Mouse (Mus musculus): Measurements from ENCODE around the gene Prpf4.
A peak's percentile ranks its signal among the peaks of the same experiment; 100 is the strongest.

Prpf4 gene

DNA sequence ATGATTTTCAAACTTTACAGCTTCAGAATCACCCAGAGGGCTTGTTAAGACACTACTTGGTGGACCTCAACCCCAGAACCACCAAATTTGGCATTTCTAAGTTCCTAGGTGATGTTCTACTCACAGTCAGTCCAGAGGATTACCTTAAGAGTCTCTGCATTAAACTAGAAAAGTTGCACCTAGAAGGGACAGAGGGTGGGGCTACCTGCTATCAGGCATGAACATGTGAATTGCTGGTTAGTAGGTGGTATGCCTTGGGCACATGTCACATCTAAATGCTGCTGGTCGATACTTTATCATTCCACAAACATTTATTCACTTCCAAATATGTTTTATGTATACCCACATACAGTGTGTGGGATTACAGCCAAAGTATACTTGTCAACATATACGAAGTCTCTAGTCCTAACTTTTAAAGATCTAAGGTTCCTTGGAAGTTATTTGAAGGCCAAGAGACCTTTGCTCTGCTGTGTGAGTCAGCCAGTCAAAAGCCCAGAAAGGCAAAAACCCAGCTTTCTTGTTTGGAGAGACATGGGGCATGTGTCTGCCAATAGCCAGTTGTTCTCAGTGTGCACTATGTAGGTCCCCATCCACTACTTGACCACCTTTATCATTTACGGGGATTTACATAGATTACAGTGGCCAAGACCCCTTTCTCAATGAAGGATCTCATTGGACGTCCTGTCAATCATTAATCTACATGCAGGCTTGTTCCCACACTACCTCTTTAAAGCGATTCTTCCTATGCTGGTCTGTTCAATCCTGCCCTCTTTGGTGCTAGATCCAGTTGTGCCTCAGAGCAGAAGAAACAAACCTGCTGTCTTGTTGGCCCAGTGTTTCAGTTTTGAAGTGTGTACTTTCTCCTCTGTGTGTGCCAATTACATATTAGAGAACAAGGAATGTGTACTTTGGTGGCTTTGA, 18.7 kb upstream of the Prpf4 start:
- no peak for DNase-seq

DNA sequence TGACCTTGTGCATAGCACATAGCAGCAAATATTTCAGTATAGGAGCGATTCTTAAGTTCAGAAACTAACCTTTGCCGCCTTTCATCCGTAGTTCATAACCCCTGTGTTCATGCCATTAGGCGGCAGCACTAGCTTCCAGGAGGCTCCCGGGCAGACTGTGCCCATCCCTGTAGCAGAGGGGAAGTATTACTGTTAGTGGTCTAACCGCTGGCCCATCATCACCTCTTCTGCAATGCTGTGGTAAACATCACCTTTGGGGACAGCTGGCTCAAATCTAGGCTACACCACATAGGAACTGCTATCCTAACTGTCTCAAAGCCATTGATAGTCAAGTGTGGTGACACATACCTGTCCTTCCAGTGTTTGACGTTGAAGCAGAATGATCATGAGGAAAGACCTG, 16.7 kb upstream of the Prpf4 start:
- no peak for DNase-seq

DNA sequence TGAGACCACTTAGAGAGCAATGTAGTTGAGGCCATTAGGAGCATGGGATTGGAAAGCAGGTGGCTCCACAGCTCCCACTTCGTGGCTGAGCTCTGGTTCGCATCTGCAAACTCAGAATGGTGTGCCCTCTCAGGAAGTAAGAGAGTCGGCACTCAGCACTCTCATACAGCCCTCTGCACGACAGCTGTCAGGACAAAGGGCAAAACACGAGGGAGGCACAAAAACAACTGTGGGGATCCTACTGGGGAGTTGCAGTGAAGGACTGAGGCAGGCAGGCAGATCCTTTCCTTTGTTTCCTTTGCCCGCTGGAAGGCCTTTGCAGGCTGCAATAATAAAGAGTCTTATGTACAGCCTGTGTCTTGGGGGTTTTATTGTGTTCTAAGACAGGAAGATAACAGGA, 15.1 kb upstream of the Prpf4 start:
- DNase-seq: no peak

DNA sequence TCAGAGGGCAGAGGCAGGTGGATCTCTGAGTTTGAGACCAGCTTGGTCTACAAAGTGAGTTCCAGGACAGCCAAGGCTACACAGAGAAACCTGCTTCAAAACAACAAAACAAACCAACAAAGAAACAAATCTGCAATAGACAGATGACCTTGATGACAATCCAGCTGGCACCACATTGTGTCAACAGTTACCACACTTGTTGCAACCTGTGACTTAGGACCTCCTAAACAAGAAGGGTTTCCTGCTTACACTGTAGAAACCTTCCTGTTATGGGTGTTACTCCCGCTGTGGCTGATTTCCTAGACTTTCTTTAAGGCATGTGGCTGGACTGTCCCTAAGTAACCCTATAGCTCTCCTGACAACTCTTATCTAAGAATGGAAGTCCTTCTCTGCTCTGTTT, 12.8 kb upstream of the Prpf4 start:
- no peak for DNase-seq

DNA sequence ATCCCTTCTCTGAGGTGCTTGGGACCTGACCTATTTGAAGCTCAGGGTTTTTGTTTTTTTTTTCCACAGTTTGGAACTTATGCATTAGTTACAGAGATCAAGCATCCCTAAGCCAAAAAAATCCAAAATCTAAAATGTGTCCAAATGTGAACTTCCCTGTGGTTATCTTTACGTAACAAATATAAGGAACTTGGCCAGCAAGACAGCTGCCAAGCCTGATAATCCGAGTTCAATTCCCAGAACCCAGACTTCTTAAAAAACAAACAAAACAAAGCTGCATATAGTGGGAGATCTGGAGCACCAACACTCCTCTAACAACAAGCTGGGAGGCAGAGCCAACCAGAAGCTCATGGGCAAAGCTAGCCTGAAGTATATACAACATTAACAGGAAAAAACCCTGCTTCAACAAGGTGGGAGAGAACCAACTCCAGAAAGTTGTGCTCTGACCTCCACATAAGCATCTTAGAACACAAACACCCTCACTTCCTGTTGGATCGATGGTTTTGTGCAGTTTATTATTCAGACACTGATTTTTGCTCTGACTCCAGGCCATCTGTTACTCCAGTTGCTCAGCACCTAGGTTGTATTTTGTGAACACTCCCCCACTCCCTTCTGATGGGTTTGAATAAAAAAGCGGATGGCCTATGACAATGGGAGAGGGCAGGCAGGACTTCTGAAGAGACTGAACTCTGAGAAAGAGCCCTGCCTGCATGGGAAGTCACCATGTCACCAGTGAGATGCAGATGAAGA, 10.8 kb upstream of the Prpf4 start:
- no peak for DNase-seq

DNA sequence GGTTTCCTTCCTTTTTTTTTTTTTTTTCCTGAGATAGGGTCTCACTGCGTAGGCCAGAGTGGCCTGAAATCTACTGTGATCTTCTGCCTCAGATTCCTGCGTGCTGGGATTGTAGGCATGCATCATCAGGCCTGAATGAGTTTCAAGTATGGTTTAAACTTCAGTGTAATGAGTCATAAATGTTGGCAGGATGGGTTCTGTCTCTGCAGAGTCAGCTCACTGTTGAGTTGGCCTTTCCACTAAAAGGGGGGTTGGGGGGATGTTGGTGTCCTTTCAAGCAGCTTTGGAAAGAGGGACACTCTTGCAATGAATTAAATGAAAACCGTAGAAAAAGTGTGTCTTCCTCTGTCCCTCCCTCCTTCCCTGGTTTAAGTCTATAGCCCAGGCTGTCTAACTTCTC, 9.6 kb upstream of the Prpf4 start:
- DNase-seq: peak; percentile 12

DNA sequence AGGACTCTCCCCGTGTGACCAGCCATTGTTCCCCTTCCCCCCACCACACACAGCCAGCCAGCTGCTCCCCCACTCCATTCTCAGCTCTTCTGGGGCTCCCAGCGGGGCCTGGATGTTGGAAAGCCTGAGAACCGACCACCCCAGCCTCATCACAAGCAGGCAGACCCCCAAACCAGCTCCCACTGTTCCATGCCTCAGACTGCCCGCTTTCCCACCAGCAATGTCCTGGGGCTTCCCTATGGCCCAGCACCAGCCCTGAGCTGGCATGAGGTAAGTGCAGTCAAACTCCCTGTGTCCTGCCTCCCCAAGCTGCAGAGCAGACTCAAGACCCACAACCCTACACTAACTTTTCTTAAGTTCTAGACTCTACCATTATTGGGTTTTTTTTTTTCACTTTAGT, 2.5 kb upstream of the Prpf4 start:
- DNase-seq: no peak

DNA sequence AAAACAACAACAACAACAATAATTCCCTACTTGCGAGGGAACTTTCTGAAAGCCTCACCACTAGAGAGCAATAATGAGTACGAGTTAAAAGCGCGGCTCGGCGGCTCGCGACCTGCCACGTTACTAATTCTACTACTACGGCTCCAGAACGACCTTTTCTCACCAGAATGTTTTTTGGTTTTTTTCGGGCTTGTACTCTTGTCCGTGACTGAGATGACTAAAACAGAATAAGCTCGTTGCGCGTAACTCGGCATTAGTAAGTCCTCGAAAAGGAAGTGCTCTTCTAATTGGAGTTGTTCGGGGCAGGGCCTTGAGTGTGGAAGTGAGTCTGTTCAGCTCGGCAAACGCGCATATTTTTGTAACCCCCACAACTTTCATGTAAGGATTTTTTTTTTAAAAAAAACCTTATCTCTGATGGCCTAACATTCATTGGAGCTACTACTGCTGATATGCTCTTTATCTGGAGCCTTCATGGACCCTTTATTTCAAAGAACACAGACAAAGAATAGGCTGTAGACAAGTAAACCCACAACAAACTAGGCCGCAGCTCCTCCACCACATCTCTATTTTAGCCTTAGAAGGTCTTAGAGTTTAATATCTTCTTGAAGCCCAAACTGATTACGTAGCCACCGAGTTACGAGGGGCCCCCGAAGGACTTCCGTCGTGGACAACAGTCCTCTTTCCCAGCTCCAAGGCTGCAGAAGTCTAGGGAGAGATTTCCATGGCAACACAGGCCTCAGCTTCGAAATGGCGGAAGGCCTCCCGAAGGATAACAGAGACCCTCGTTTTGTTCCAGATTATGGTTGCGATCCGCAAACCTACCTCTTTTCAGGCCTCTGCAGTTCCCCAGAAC, 641 bp upstream of the Prpf4 start:
- peak; percentile 64 for DNase-seq

DNA sequence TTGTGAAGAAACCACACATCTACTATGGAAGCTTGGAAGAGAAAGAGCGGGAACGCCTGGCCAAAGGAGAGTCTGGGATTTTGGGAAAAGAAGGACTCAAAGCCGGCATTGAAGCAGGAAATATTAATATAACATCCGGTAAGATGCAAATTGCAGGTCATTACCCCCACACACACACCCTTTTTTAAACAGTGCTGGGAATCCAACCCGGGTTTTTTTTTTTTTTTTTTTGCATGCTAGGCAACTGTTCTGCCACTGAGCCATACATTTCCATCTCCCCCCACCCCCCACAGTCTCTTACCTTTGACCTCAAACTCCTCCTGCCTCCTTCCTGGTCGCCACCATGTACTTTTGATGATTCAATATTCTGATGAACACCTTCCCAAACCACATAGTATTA, 1.0 kb downstream of the Prpf4 start:
- no peak for DNase-seq

DNA sequence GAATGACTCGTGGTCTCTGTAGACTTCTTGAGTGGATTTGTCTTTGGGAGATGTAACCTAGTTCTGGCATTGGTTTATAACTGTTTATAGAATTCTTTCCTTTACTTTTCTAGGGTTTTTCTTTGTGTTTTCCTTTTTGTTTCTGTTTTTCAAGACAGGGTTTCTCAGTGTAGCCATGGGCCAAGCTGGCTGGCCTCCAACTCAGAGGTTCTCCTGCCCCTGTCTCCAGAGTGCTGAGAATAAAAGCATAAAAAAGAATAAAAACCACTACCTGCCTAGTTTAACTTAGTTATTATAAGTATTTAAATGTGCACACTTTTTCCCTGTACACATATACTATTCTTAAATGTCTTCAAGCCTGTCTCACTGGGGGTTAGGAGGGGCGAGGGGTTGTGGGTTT, 1.7 kb downstream of the Prpf4 start:
- no peak for DNase-seq

DNA sequence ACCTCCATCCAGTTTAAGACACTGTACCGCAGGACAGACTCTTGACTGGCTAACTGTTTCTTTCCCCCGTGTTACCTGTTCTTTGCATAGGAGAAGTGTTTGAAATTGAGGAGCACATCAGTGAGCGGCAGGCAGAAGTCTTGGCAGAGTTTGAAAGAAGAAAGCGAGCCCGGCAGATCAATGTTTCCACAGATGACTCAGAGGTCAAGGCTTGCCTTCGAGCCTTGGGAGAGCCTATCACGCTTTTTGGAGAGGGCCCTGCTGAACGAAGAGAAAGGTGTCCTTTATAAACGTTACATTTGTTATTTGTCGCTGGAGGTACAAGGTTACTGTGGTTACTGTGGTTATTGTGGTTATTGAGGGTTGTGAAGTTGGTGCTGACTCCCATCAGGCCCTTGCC, 3.0 kb downstream of the Prpf4 start:
- DNase-seq: no peak

DNA sequence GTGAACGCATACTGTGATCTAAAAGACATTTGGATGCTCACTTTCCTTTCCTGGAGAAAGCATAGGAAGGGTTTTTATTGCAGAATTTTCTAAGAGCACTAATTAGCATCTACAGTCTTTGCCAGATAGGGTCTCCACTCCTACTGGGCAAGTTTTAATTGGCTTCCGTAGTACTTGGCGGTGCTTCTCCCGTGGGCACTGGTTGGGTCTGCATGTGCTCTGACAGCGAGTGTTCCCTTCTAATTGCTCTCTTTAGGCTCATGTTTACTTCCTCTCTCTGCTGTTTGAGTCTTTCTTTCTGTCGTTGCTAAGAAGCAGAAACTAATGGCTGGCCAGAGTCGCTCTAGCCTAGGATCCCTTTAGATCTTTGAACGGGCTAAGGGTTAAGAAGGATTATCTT, 9.9 kb downstream of the Prpf4 start:
- peak; percentile 20 for DNase-seq

DNA sequence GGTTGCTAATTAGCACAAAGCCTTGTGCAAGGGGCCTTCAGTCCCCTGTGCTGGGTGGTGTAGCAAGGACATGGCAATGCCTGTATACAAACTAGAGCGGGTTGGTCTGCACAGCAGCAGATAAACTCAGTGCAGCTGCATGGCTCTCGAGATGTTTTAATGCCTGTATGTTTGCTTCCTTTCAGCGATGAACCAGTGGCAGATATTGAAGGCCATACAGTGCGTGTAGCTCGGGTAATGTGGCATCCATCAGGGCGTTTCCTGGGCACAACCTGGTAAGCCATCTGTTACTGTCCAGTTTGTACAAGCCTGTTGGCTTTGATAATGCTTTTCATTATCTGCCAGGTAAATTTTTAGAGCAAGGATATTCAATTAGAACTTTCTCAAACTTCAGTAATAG, 10.5 kb downstream of the Prpf4 start:
- no peak for DNase-seq

DNA sequence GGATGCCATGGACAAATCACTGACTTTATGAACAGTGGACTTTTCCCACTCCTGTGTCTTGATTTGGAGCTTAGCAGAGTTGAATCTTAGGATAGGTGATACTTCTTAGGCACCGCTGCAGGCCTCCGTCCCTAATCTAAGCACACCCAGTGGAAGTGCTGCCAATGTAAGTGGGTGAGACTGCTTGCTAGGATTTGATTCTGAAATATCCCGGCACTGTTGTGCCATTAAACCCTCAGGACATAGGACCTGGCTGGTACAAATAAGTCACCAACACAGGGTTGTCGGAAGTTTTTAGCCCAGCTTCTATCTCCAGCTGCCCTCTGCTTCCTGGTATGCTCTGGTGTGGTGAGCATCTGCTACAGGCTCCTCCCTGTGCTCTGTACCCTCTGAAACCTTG, 17.3 kb downstream of the Prpf4 start:
- DNase-seq: no peak

DNA sequence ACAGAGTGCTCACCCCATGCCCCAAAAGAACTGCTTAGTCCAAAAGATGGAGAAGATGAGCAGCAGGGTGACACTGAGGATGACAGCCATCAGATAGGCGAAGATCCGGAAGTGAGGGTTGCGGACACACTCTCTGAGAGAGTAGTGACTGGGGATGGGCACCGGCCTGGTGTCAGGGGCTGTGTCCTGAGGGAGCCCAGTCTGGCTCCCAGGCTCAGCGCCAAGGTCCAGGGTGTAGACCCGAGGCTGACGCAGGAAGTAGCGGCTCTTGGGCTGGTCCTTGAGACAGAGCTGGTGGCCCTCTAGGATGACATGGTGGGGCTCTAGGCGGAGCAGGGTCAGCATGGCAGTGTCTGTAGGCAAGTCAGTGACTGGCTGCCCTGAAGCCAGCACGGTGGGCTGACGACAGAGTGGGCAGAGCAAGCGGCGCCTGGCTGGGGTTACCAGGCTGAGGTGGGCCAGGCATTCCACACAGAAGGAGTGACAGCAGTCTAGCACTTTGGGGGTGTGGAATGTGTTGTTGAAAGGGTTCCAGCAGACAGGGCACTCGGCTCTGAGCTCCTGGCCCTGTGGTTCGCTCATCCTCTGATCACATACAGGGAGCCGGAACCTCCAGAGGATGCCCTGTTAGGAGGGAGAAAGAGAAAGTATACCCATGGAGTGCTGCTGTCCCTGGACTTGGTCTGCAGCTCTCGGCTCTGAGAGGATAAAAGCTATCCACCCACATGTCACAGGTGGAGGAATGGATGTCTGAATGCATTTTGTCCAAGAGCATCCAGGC, 19.6 kb downstream of the Prpf4 start:
- no peak for DNase-seq

DNA sequence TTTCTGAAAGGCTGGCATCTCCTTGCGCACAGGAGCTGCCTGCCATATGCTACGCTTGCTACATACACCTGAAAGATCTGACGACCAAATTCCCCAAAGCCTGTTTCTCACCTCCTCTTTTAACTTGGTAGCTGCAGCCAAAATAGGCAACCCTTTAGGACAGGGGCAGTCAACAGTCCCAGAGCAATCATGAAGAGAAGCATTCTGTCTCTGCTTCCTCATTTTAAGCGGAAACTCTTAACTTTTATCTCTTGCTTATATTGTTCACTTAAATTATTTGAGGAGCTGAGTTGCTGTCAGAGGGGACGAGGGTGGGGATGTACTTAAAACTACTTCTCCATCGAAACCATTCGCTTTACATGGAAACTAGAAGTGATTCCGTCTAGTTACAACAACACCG, 21.0 kb downstream of the Prpf4 start:
- DNase-seq: no peak

DNA sequence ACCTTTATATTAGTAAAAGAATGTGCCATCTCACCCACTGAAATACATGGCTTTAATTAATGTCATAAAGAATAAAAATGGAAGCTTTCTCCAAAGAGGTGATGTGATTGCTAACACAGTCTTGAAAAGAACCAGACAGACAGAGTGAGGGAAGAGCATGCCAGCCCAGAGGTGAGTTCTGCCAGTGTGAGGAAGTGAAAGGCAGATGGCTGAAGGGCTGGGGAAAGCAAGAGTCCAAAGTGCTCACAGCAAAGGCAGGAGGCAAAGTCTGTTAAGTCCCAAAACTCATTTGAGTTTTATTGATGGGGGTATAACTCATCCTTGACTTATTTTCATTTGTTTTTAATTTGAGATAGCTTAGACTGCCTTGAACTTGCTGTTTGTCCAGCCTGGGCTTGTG, 22.1 kb downstream of the Prpf4 start:
- DNase-seq: no peak

DNA sequence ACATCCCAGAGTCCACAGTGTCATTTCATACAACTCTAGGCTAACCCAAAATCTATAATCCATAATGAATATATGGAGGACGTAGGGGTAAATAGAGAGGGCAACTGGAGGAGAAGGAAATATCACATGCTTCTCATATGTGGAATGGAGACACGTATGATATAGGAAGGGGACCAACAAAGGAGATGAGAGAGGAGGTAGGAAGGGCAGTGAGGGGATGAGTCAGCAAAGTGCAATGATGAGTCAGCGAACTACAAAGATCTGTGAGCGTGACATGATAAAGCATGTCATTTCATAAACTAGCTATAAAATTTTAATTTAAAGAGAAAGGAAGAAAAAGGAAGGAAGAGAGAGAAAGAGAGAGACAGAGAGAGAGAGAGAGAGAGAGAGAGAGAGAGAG, 22.9 kb downstream of the Prpf4 start:
- no peak for DNase-seq

DNA sequence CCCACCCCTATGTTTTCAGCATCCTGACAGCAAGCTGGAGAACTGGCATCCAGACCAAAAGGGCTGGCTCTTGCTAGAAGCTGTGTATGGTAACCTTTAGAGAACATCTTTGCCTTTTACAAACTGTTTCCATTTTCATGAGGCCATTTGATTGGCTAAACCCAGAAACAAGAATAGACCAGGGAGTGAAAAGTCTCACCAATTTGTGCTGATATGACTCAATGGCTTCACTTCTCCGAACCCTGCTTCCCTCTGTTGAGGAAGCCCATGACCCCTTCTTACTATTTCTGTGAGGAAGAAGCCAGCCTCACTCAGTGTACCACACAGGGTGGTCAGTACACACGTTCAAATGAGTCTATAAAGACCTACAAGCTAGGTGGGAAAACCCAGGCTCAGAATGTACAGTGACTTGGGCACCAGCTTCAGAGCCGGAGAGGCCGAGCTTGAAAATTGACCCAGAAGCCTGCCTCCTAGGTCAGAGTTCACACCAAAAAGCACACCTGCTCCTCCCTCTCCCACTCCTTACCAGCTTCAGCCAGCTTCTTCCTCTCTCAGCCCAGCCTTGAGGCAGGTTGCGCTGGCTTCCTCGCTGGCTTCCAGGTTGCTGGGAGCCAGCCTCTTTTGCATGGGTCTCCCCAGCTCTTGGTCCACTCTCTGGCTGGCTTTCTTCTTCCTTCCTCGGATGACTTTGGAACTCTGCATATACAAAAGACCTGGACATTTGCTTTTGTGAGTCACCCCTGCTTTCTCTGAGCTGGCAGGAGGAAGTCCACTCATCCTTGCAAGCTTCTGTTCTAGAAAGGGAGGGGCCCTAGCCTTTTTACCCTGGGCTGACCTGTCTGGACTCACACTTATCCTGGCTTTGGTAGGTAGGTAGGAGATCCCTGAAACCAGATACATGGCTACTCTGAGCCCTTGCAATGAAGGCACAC, 25.6 kb downstream of the Prpf4 start:
- DNase-seq: no peak

DNA sequence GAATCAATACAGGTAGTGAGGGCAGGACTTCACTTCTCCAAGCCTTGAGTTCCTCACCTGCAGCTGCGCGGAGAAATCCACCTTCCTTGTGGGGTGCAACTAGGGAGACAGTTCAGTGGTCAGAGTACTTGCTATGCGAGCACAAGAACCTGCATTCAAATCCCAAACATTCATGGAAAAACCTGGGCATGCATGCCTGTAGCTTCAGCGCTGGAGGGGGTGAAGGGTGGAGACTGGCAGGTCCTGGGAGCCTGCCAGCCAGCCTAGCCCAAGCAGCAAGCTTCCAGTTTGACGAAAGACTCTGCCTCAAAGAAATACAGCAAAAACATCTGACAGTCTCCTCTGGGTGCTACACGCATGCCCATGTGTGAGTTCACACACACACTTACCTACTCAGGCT, 26.5 kb downstream of the Prpf4 start, which contains the start of gene Rnf183:
Gene Rnf183, minus strand, starts transcription at position 172 of the 400 bp plus-strand sequence.
- no peak for DNase-seq

DNA sequence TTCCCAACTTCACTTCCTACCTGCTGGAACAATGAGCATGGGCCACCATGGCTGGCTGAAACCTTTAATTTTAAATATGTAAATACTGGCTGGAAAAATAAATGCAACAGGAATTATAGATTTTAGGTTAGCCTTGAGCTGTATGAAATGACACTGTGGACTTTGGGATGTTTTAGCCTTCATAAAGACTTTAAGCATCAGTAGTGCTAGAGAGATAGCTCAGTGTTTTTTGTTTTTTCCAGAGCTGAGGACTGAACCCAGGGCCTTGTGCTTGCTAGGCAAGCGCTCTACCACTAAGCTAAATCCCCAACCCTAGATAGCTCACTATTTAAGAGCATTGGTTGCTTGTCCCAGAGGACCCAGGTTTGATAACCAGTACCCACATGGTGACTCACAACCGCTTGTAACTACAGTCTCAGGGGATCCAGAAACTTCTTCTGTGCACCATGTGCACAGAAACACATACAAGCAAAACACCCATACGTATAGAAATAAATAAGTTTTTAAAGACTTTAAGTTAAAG, 28.7 kb downstream of the Prpf4 start:
- DNase-seq: no peak
